Mouse (Mus musculus): Measurements from ENCODE around the gene Ccl17. TPM values are rescaled to one million over a fixed set of nuclear protein-coding genes. Genes with fewer than 3 reads are reported as not detected.

Gene Ccl17
- total RNA-seq (2021), result 1.1 TPM in 1 of 2 replicates, not detected in the other
- long read RNA-seq, experiment 1, partial matches to known transcripts, result 0 of 3 reads
- long read RNA-seq, experiment 1, other reads (novel, unspliced or antisense), result 3 of 3 reads
- long read RNA-seq, experiment 2, partial matches to known transcripts, result 0 of 1 reads
- long read RNA-seq, experiment 2, other reads (novel, unspliced or antisense), result 1 of 1 reads

DNA sequence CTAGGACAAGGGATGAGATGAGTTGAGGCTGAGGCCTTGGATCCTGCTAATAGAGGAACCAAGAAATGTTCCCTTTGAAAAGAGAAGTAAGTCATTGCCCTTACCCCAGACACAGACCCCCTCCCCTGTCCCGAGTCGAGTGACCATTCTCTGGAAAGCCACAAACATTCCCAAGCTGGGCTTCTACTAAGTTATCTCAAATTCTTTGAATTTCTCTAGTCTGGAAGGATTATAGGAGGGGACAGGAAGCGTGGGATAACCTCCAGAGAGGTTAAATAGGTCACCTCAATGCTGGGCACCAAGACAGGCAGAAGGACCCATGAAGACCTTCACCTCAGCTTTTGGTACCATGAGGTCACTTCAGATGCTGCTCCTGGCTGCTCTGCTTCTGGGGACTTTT, at the start of gene Ccl17:
Gene Ccl17 (plus strand): TSS at position 301 of the 400 bp plus-strand sequence.
- DNase-seq, result no peak

DNA sequence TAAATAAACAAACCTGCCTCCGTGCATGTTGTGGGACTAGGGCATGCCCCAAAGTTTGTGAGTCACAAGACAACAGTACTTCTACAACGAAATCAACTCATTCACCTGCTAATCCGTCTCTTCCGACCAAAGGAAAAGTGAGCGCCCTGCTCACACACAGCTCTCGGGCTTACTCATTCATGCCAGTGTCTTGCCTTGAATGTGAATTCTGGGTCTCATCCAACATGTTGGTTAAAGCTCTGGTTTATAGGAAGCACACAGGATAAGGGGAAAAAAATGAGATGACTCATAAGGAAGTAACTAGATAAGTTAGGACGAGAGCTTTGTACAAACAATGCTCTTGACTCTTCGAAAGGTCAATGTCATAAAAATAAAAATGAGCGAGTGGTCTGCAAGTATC, 43.2 kb upstream of the Ccl17 start:
- DNase-seq, result no peak

DNA sequence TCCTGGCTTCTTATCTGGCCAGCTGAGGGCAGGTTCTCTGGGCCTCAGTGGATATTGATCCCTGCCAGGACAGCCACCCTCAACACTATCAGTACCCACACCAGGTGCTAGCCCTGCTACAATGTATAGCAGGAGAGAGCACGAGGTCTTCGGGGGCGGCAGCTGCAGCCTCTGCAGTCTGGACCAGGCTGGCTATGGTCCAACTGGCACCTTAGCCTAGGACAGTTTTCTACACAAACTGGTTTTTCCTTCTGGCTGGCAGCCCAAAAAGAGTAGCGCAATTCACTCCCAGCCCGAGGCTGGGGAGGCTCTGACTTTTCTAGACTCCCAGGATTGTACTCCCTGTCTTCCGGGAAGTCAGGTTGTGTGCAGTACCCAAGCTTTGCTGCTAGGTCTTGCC, 39.3 kb upstream of the Ccl17 start:
- DNase-seq, result peak; percentile 73

GRCm38 (mm10) chr8:94771941-94772670, 38.1 kb upstream of the Ccl17 start, which contains the start of gene Cx3cl1:
Gene Cx3cl1, plus strand, starts transcription at chr8:94772009.
- peak; percentile 91 for DNase-seq

- DNase-seq, result no peak
Observed at GRCm38 (mm10) chr8:94773048-94773447, 37.2 kb upstream of the Ccl17 start.

- DNase-seq, result no peak
Observed at GRCm38 (mm10) chr8:94773700-94774171, 36.5 kb upstream of the Ccl17 start.

DNA sequence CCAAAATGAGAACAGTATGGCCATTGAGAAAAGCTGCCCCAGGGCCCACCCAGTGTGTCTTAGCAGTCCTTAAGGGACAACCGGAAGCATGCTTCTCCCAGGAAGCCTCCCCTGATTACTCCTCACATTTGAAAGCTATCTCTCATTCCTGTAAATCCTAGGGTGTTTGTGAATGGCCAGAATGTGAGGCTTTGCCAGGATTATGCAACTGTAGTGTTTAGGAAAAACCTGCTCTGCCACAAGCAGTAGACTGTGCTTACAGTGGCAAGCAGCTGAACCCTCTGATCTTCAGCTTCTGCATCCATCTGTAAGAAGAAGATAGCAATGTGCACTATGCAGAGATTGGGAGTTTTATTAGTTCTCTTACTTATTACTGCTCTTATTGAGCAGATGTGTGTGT, 35.7 kb upstream of the Ccl17 start:
- DNase-seq, result no peak

DNA sequence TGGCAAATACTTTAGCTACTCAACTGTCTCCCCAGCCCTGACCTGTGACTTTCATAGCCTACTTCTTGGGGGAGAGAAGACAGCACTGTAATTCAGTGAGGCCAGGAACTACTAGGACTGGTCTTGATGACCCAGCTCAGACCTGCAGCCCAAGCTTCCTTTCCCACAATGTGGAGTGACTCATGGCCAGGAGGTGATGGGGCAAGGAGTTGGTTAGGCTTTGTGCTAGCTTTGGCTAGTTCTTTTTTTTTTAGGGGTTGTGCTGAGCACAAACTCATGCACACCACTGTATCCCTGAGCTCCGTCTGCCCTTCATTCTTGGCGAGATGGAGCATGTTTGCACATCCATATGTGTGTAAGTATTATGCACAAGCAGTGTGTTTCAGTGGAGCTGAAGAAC, 33.9 kb upstream of the Ccl17 start:
- DNase-seq, result no peak

GRCm38 (mm10) chr8:94778036-94778435, 32.2 kb upstream of the Ccl17 start:
- no peak for DNase-seq

GRCm38 (mm10) chr8:94778473-94778872, 31.8 kb upstream of the Ccl17 start:
- DNase-seq, result peak; percentile 47

DNA sequence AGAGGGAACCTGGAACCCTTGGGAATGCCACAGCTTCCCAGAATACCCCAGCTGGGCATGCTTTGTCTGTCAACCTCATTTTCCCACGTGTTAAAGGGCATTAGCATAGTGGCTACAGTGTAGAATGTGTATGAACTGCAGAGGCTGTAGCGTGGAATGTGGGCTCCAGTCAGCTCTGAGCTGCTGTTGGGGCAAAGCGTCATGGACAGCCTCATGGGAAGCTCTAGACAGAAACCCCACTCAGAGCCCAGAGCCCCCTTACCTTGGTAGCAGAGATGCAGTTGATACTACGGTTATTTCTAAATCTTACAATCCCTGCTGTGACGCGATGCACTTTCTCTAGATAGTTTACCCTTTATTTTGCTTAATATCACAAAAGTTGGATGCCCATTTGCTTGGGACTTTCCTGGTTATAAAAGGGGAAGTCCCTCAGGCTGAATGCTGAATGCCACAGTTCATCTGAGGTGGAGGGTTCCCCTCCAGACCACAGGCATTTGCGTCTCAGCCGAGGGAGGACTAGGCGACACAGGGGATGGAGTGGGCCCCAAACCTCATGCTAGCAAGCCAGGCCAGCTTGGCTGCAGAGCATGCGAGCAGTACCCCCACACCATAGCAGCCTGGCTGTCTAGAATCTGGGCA, 31.2 kb upstream of the Ccl17 start:
- no peak for DNase-seq

DNA sequence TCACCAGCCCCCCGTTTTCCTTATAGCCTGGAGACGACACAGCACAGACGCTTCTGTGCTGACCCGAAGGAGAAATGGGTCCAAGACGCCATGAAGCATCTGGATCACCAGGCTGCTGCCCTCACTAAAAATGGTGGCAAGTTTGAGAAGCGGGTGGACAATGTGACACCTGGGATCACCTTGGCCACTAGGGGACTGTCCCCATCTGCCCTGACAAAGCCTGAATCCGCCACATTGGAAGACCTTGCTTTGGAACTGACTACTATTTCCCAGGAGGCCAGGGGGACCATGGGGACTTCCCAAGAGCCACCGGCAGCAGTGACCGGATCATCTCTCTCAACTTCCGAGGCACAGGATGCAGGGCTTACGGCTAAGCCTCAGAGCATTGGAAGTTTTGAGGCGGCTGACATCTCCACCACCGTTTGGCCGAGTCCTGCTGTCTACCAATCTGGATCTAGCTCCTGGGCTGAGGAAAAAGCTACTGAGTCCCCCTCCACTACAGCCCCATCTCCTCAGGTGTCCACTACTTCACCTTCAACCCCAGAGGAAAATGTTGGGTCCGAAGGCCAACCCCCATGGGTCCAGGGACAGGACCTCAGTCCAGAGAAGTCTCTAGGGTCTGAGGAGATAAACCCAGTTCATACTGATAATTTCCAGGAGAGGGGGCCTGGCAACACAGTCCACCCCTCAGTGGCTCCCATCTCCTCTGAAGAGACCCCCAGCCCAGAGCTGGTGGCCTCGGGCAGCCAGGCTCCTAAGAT, 30.5 kb upstream of the Ccl17 start:
- no peak for DNase-seq

GRCm38 (mm10) chr8:94780491-94781154, 29.6 kb upstream of the Ccl17 start:
- no peak for DNase-seq

DNA sequence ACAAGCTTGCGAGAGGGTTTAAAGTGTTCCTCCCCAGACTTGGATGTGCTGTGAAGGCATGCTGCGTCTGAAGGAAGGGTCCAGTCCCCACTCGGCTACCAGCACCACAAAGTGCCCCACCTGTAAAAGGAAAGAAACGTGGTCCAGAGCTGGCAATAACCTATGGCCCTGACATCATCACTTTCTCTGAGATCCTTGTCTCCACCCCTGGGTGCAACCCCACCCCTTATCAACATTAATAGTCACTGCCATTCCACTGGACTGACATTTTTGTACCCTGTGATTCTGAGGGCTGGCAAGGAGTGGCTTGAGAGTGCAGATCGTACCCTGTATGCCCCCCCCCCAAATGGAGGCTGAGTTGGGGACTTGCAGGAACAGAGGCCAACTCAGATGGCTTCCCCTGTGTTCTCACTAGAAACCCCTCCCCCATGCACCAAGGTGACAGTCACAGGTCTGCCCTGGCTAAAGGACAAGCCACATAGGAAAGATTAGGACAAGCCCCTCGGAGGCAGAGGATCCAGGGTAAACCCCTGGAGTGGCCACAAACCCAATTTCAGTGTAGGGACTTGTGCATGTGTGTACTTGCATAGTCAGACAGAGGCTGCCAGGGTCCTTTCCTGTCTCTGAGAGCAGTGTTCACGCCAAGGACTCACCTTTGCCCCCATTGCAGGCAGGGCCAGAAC, 29.0 kb upstream of the Ccl17 start:
- DNase-seq, result no peak

- peak; percentile 61 for DNase-seq
Observed at GRCm38 (mm10) chr8:94781838-94782235, 28.4 kb upstream of the Ccl17 start.

DNA sequence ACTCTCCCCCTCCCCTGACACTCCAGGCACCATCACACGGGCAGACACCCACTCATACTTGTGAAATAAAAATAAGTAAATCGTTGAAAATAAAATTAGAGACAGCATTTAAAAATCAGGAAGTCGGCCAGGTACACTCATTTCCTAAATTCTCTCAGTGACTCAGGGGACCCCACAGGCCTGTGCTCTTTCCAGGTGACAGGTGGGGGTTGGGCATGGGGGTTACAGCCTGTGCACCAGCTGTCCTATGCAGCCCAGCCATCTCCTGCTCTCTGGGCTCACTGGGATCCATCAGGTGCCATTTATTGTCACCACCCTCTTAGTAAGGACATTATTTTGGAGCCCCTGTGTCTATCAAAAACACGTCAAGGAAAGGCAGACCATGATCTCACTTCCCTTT, 26.4 kb upstream of the Ccl17 start:
- no peak for DNase-seq

DNA sequence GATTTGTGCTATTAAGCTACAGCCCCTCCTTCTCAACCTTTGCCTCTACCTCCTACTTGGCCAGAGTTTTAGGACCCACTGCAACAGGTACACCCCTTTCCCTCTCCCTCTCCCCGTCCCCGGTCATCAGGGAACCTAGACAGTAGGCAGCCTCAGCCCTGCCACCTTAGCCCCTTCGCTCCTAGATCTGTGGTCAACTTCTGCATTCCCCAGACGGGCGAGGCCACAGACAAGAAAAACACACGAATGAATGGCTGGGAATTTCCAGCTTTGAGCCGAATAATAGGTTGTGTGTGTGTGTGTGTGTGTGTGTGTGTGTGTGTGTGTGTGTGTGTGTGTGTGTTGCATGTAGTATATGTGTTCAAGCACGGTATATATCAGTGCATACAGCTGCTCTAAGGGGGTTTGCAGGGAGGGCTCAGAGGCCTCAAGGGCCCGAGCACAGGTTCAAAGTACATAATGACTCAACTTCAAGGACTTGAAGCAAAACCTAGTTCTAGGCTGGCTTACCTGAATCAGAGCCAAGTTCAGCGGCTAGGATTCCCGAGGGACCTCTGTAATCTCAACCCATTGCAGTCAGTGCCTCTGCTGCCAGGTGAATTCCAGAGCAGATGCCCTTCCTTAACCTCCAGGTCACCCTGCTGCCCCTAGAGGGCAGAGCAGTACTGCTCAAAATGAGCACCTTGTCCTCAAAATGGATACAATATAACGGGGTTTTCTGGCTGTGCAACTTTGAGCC, 24.8 kb upstream of the Ccl17 start:
- peak; percentile 77 for DNase-seq

- DNase-seq, result no peak
Observed at GRCm38 (mm10) chr8:94785995-94786595, 24.2 kb upstream of the Ccl17 start.

DNA sequence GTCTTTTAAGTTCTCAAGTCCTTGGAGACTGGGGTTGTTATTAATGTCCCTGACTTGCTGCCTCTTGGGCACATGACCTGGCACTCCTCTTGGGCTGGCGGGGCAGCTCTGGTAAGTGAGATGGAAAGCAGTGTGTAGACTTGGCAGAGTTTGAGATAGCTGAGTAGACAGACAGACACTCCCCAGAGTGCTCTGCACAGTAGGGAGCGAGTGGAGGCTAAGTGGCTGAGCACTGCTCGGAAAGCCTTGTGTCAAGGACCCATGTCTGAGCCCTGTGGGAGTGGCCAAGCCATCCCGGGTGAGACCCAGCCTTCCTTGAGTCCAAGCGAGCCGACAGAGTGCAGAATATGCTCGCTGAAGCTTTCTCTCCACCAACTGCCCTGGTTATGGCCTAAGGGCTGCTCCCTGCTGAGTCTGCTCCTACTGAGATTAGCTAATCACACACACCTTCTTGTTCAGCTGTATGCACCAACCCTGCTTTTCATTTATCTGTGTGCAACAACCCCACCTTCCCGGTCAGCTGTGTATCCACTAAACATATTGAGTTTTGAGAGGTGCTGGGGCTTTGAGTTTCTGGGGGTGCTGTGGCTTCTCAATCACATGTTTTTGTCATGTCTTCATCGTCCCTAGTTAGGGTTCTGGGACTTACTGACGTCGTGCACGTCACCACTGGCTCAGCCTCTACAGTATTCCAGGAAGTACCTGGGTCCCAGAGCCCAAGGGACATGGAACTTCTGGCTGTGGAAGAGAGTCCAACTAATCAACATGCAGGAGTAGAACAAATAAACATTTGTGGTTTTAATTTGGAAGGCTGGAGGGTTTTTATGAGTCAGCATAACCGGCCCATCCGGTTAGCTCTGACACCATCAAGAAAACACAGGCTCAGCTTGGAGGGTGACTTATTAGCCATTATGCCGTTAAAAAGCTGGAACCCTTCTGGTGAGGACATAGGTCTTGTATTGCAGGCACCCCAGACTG, 22.4 kb upstream of the Ccl17 start:
- peak; percentile 69 for DNase-seq
